Mouse (Mus musculus): ENCODE results near the gene Stk39. TPM values are rescaled to one million over a fixed set of nuclear protein-coding genes. Genes with fewer than 3 reads are reported as not detected.

Stk39 gene
- polyA plus RNA-seq (2016; fragmentation: Nextera tagmentation; extraction: Ambion mirVana), result 44.1 and 46.5 TPM in 2 replicates

GRCm38 (mm10) chr2:68471759-68472550, at the start of gene Stk39:
Gene Stk39 (minus strand): TSS chr2:68472268.
- ATAC-seq (ENCODE audit: low FRiP score, low read depth), result peak; percentile 81
- Histone ChIP-seq H3K27ac (peak within 1 kb of the TSS; percentile 90), H3K9ac (peak within 1 kb of the TSS; percentile 92), H3K9me3 (no peaks in the 10 kb centered on the region), H3K4me3 (peak within 1 kb of the TSS; percentile 93), H3K4me1 (peaks cover 13% of the 10 kb centered on the region), H3K36me3 (no peaks in the 10 kb centered on the region), H3K27me3 (replicated peaks) (no peaks in the 10 kb centered on the region), H3K4me2 (replicated peaks) (peak within 1 kb of the TSS; percentile 82)
- WGBS, result under 1% methylated on average over 68 of the region's 99 CpGs

- Histone ChIP-seq H3K4me1 (no peaks in the 10 kb centered on the region), H3K9ac (no peak overlapping the region), H3K9me3 (no peaks in the 10 kb centered on the region), H3K27ac (no peak overlapping the region), H3K27me3 (replicated peaks) (no peaks in the 10 kb centered on the region), H3K36me3 (no peaks in the 10 kb centered on the region), H3K4me3 (no peak overlapping the region), H3K4me2 (replicated peaks) (no peak overlapping the region)
- ATAC-seq (ENCODE audit: low FRiP score, low read depth), result no peak
- WGBS, result 86% methylated on average over 2 of the region's 2 CpGs
Observed at GRCm38 (mm10) chr2:68515409-68515808, 43.3 kb upstream of the Stk39 start.

- Histone ChIP-seq H3K36me3 (no peaks in the 10 kb centered on the region), H3K9me3 (no peaks in the 10 kb centered on the region), H3K27me3 (replicated peaks) (no peaks in the 10 kb centered on the region), H3K27ac (no peak overlapping the region), H3K4me3 (no peak overlapping the region), H3K4me2 (replicated peaks) (no peak overlapping the region), H3K4me1 (0 out of 2 replicates have a peak, but pooled peaks cover 4% of the 10 kb centered on the region), H3K9ac (no peak overlapping the region)
- peak; percentile 75 for ATAC-seq (ENCODE audit: low FRiP score, low read depth)
- WGBS, result 40% methylated on average over 2 of the region's 2 CpGs
Observed at GRCm38 (mm10) chr2:68503202-68503601, 31.1 kb upstream of the Stk39 start.

GRCm38 (mm10) chr2:68502734-68503133, 30.7 kb upstream of the Stk39 start:
- peak; percentile 71 for ATAC-seq (ENCODE audit: low FRiP score, low read depth)
- H3K9me3 ChIP-seq, result no peaks in the 10 kb centered on the region
- no peak overlapping the region for H3K4me2 ChIP-seq (replicated peaks)
- H3K36me3 ChIP-seq, result no peaks in the 10 kb centered on the region
- 45% methylated on average over 4 of the region's 4 CpGs for WGBS
- no peak overlapping the region for H3K4me3 ChIP-seq
- H3K27ac ChIP-seq, result no peak overlapping the region
- H3K4me1 ChIP-seq, result 0 out of 2 replicates have a peak, but pooled peaks cover 4% of the 10 kb centered on the region
- H3K9ac ChIP-seq, result no peak overlapping the region
- no peaks in the 10 kb centered on the region for H3K27me3 ChIP-seq (replicated peaks)

DNA sequence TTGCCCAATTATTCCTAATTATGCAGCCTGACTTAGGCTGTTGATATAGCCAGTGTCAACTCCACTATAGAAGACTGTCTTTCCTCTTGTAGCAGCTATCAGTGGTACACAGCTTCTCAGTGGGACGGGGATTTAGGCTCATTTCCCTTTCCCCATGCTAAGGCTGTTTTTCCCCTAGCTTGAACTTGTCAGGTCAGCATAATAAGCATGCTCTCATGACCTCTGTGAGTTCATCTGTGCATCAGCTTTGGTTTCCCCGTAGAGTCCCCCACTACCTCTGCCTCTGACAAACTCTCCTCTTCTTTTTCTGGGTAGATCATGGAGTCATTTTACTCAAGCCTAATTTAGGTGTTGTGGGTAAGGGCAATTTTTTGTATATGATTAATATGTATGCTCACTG, 30.2 kb upstream of the Stk39 start:
- Histone ChIP-seq H3K9ac (no peak overlapping the region), H3K27ac (no peak overlapping the region), H3K9me3 (no peaks in the 10 kb centered on the region), H3K4me3 (no peak overlapping the region), H3K4me1 (0 out of 2 replicates have a peak, but pooled peaks cover 4% of the 10 kb centered on the region), H3K4me2 (replicated peaks) (no peak overlapping the region), H3K27me3 (replicated peaks) (no peaks in the 10 kb centered on the region), H3K36me3 (no peaks in the 10 kb centered on the region)
- ATAC-seq (ENCODE audit: low FRiP score, low read depth), result peak; percentile 35; the same call in 1 of the 2 replicates
- 40% methylated on average over 2 of the region's 2 CpGs for WGBS

GRCm38 (mm10) chr2:68486275-68486674, 14.2 kb upstream of the Stk39 start:
- Histone ChIP-seq H3K36me3 (no peaks in the 10 kb centered on the region), H3K4me3 (no peak overlapping the region), H3K4me2 (replicated peaks) (no peak overlapping the region), H3K9ac (no peak overlapping the region), H3K9me3 (no peaks in the 10 kb centered on the region), H3K27ac (no peak overlapping the region), H3K27me3 (replicated peaks) (no peaks in the 10 kb centered on the region), H3K4me1 (no peaks in the 10 kb centered on the region)
- ATAC-seq (ENCODE audit: low FRiP score, low read depth), result no peak
- WGBS, result 82% methylated on average over 4 of the region's 4 CpGs

- no peak overlapping the region for H3K27ac ChIP-seq
- ATAC-seq (ENCODE audit: low FRiP score, low read depth), result no peak
- no peaks in the 10 kb centered on the region for H3K36me3 ChIP-seq
- H3K27me3 ChIP-seq (replicated peaks), result no peaks in the 10 kb centered on the region
- H3K9me3 ChIP-seq, result no peaks in the 10 kb centered on the region
- H3K4me2 ChIP-seq (replicated peaks), result no peak overlapping the region
- no peak overlapping the region for H3K9ac ChIP-seq
- H3K4me3 ChIP-seq, result no peak overlapping the region
- H3K4me1 ChIP-seq, result no peaks in the 10 kb centered on the region
- WGBS, result 49% methylated on average over 4 of the region's 4 CpGs
Observed at GRCm38 (mm10) chr2:68485141-68485540, 13.1 kb upstream of the Stk39 start.

GRCm38 (mm10) chr2:68482896-68483295, 10.8 kb upstream of the Stk39 start:
- Histone ChIP-seq H3K4me3 (no peak overlapping the region), H3K9me3 (no peaks in the 10 kb centered on the region), H3K4me1 (no peaks in the 10 kb centered on the region), H3K36me3 (no peaks in the 10 kb centered on the region), H3K27me3 (replicated peaks) (no peaks in the 10 kb centered on the region), H3K27ac (no peak overlapping the region), H3K9ac (no peak overlapping the region), H3K4me2 (replicated peaks) (no peak overlapping the region)
- 92% methylated on average over 5 of the region's 5 CpGs for WGBS
- ATAC-seq (ENCODE audit: low FRiP score, low read depth), result no peak

GRCm38 (mm10) chr2:68479823-68480222, 7.8 kb upstream of the Stk39 start:
- Histone ChIP-seq H3K9ac (no peak overlapping the region), H3K4me1 (no peaks in the 10 kb centered on the region), H3K36me3 (no peaks in the 10 kb centered on the region), H3K4me2 (replicated peaks) (no peak overlapping the region), H3K27me3 (replicated peaks) (no peaks in the 10 kb centered on the region), H3K27ac (no peak overlapping the region), H3K9me3 (no peaks in the 10 kb centered on the region), H3K4me3 (no peak overlapping the region)
- no peak for ATAC-seq (ENCODE audit: low FRiP score, low read depth)
- WGBS, result 87% methylated on average over 10 of the region's 10 CpGs

DNA sequence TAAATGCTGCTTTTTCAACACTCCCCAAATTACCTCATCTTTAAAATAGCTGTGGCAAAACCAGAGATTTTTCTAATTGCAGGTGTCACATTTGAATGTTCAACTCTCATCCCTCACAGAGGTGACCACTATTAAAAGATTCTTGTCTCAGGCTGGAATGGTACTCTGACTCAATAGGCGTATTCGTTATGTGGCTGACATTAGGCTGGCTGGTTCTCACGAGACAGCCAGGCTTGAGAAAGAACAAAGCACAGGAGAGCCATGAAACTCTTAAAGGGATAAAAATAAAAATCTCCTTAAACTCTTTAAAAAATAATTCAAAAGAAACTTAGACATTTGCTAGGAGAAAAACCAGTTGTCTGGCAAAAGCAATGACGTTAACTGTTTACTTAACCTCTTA, 853 bp upstream of the Stk39 start:
- WGBS, result 30% methylated on average over 4 of the region's 4 CpGs
- H3K9ac ChIP-seq, result no peak overlapping the region
- no peaks in the 10 kb centered on the region for H3K36me3 ChIP-seq
- no peaks in the 10 kb centered on the region for H3K27me3 ChIP-seq (replicated peaks)
- no peak for ATAC-seq (ENCODE audit: low FRiP score, low read depth)
- no peak overlapping the region for H3K4me3 ChIP-seq
- peaks cover 13% of the 10 kb centered on the region for H3K4me1 ChIP-seq
- no peaks in the 10 kb centered on the region for H3K9me3 ChIP-seq
- H3K27ac ChIP-seq, result no peak overlapping the region
- H3K4me2 ChIP-seq (replicated peaks), result peak overlapping the region; percentile 82; the same call in 1 of the 2 replicates

DNA sequence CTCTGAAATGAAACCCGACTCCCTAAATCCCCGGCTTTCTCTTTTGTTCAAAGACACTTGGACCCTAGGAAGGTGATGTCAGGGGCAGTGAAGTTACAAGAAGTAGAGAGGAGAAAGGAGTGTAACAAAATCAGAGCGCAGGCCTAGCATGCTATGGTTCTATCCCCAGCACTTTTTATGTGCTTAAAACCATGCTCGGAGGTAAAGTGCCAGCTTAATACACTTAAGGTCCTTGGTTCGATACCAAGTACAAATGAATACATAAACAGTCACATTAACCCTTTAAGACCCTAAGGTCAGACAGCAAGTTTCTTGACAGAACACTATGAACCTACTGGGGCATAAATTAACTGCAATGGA, 463 bp upstream of the Stk39 start:
- ATAC-seq (ENCODE audit: low FRiP score, low read depth), result peak; percentile 11; the same call in 1 of the 2 replicates
- Histone ChIP-seq H3K4me3 (peak overlapping the region; percentile 93), H3K9me3 (no peaks in the 10 kb centered on the region), H3K27ac (no peak overlapping the region), H3K36me3 (no peaks in the 10 kb centered on the region), H3K9ac (peak overlapping the region; percentile 92; the same call in 1 of the 2 replicates), H3K4me1 (peaks cover 13% of the 10 kb centered on the region), H3K27me3 (replicated peaks) (no peaks in the 10 kb centered on the region), H3K4me2 (replicated peaks) (peak overlapping the region; percentile 82)
- 1% methylated on average over 5 of the region's 5 CpGs for WGBS

GRCm38 (mm10) chr2:68470891-68471758, 943 bp downstream of the Stk39 start:
- H3K36me3 ChIP-seq, result no peaks in the 10 kb centered on the region

More at GRCm38 (mm10) chr2:68470891-68471758, 943 bp downstream of the Stk39 start:
- Histone ChIP-seq H3K4me2 (replicated peaks) (peak overlapping the region; percentile 82), H3K27ac (peak overlapping the region; percentile 90), H3K4me1 (peaks cover 13% of the 10 kb centered on the region), H3K4me3 (peak overlapping the region; percentile 93), H3K9me3 (no peaks in the 10 kb centered on the region), H3K27me3 (replicated peaks) (no peaks in the 10 kb centered on the region), H3K9ac (peak overlapping the region; percentile 92)
- WGBS, result under 1% methylated on average over 87 of the region's 87 CpGs
- ATAC-seq (ENCODE audit: low FRiP score, low read depth), result peak; percentile 78
